In genomic region chr1:134074184-134074583, GRCm38 (mm10) we compare ENCODE assay signal across 12 mouse cellular contexts. TPM values are rescaled to one million over a fixed set of nuclear protein-coding genes. Genes with fewer than 3 reads are reported as not detected.
A peak's percentile ranks its signal among the peaks of the same experiment; 100 is the strongest.
DNase-seq lines count a peak whose midpoint lies in the region; ATAC-seq lines count a peak whose summit lies in the region.
"Had no signal": no experiment of that assay in that cellular context is flagged by ENCODE, and none has a peak within 500 bp of the region (broad histone marks: within the 10 kb centered on the region; RNA-seq: fewer than 3 reads in every experiment).

No protein-coding gene starts in this region.

- no peaks in the 10 kb centered on the region for H3K9me3 ChIP-seq in heart, embryonic 15.5 days (replicated peaks)
- no peaks in the 10 kb centered on the region for H3K9me3 ChIP-seq in midbrain, embryonic 13.5 days
- no peaks in the 10 kb centered on the region for H3K9me3 ChIP-seq in midbrain, embryonic 11.5 days (ENCODE audit: control insufficient read depth, low read length)
- no peaks in the 10 kb centered on the region for H3K9me3 ChIP-seq in forebrain, embryonic 15.5 days
- H3K9me3 ChIP-seq: limb, embryonic 12.5 days had no signal

- no peak overlapping the region for H3K4me3 ChIP-seq in heart, embryonic 15.5 days
- H3K4me3 ChIP-seq in midbrain, embryonic 13.5 days (replicated peaks), result no peak overlapping the region
- no peak overlapping the region for H3K4me3 ChIP-seq in midbrain, embryonic 11.5 days (ENCODE audit: low read depth, low read length)
- no peak overlapping the region for H3K4me3 ChIP-seq in forebrain, embryonic 15.5 days
- H3K4me3 ChIP-seq: limb, embryonic 12.5 days had no signal

- H3K27me3 ChIP-seq in heart, embryonic 15.5 days, result no peaks in the 10 kb centered on the region
- H3K27me3 ChIP-seq in midbrain, embryonic 13.5 days, result no peaks in the 10 kb centered on the region
- H3K27me3 ChIP-seq in midbrain, embryonic 11.5 days (ENCODE audit: control insufficient read depth, insufficient read depth, low read length), result no peaks in the 10 kb centered on the region
- no peaks in the 10 kb centered on the region for H3K27me3 ChIP-seq in forebrain, embryonic 15.5 days
- H3K27me3 ChIP-seq: limb, embryonic 12.5 days had no signal

- no peak for DNase-seq in heart, adult 9 months (ENCODE audit: low spot score in 2 of 2)
- no peak for DNase-seq in midbrain, embryonic 11.5 days (ENCODE audit: low spot score, missing footprints)
- peak; percentile 48 for DNase-seq in naive thymus-derived CD4-positive, alpha-beta T cell, adult 2 months (ENCODE audit: low read depth)
- DNase-seq in frontal cortex, postnatal 36 days (ENCODE audit: low spot score in 2 of 2), result no peak
- DNase-seq in urinary bladder, adult 2 months (ENCODE audit: low spot score), result no peak
- DNase-seq: heart, postnatal 10 days; kidney, adult 9 months; right cerebral cortex, postnatal 14 days had no signal

- peaks cover 10% of the 10 kb centered on the region; the same call in 1 of the 2 replicates for H3K36me3 ChIP-seq in heart, embryonic 15.5 days
- H3K36me3 ChIP-seq in midbrain, embryonic 13.5 days, result peaks cover 10% of the 10 kb centered on the region; the same call in 1 of the 2 replicates
- peaks cover 13% of the 10 kb centered on the region for H3K36me3 ChIP-seq in midbrain, embryonic 11.5 days (ENCODE audit: control insufficient read depth, insufficient read depth, low read length)
- H3K36me3 ChIP-seq in forebrain, embryonic 15.5 days, result peaks cover 4% of the 10 kb centered on the region; the same call in 1 of the 2 replicates

- 59% methylated on average over 3 of the region's 3 CpGs for WGBS in heart, embryonic 15.5 days
- 33% methylated on average over 3 of the region's 3 CpGs for WGBS in midbrain, embryonic 13.5 days
- WGBS in midbrain, embryonic 11.5 days, result 59% methylated on average over 3 of the region's 3 CpGs
- WGBS in forebrain, embryonic 15.5 days, result 44% methylated on average over 3 of the region's 3 CpGs

- H3K9ac ChIP-seq in heart, embryonic 15.5 days, result no peak overlapping the region
- H3K9ac ChIP-seq in midbrain, embryonic 13.5 days (replicated peaks), result no peak overlapping the region
- H3K9ac ChIP-seq in midbrain, embryonic 11.5 days (ENCODE audit: low read length), result no peak overlapping the region
- no peak overlapping the region for H3K9ac ChIP-seq in forebrain, embryonic 15.5 days (replicated peaks)
- H3K9ac ChIP-seq: limb, embryonic 12.5 days had no signal

- ATAC-seq in heart, embryonic 15.5 days (replicated peaks; ENCODE audit: insufficient number of reproducible peaks, insufficient read depth, low FRiP score, low read depth), result no peak
- ATAC-seq in midbrain, embryonic 13.5 days, result no peak
- ATAC-seq in midbrain, embryonic 11.5 days (ENCODE audit: low FRiP score), result no peak
- ATAC-seq in forebrain, embryonic 15.5 days (replicated peaks), result no peak

- 0 out of 2 replicates have a peak overlapping the region, but pooled peaks have one; percentile 5 for H3K27ac ChIP-seq in heart, embryonic 15.5 days
- H3K27ac ChIP-seq in midbrain, embryonic 13.5 days, result peak overlapping the region; percentile 79
- no peak overlapping the region for H3K27ac ChIP-seq in midbrain, embryonic 11.5 days (ENCODE audit: low read depth, low read length)
- 0 out of 2 replicates have a peak overlapping the region, but pooled peaks have one; percentile 12 for H3K27ac ChIP-seq in forebrain, embryonic 15.5 days (replicated peaks)
- H3K27ac ChIP-seq: limb, embryonic 12.5 days had no signal

- H3K4me1 ChIP-seq in heart, embryonic 15.5 days (replicated peaks), result peaks cover 65% of the 10 kb centered on the region
- H3K4me1 ChIP-seq in midbrain, embryonic 13.5 days (replicated peaks), result peaks cover 84% of the 10 kb centered on the region
- H3K4me1 ChIP-seq in midbrain, embryonic 11.5 days (ENCODE audit: control insufficient read depth, insufficient read depth, low read length), result peaks cover 42% of the 10 kb centered on the region
- H3K4me1 ChIP-seq in forebrain, embryonic 15.5 days, result peaks cover 72% of the 10 kb centered on the region

- H3K4me2 ChIP-seq in heart, embryonic 15.5 days, result no peak overlapping the region
- 0 out of 2 replicates have a peak overlapping the region, but pooled peaks have one; percentile 72 for H3K4me2 ChIP-seq in midbrain, embryonic 13.5 days (replicated peaks)
- no peak overlapping the region for H3K4me2 ChIP-seq in midbrain, embryonic 11.5 days
- H3K4me2 ChIP-seq in forebrain, embryonic 15.5 days (replicated peaks), result no peak overlapping the region
- H3K4me2 ChIP-seq: limb, embryonic 12.5 days had no signal

RNA-seq across cellular contexts. Expression of gene Btg2, which starts 4.7 kb away (rescaled TPM):
- polyA plus RNA-seq in heart, embryonic 15.5 days (2015; fragmentation: Nextera tagmentation; extraction: Ambion mirVana), result 36.9 and 45.4 TPM in 2 replicates
- polyA plus RNA-seq in midbrain, embryonic 13.5 days (2015; fragmentation: Nextera tagmentation; extraction: Ambion mirVana), result 109 and 110 TPM in 2 replicates
- polyA plus RNA-seq in midbrain, embryonic 11.5 days (2014; fragmentation: Nextera tagmentation; extraction: Ambion mirVana), result 150 and 153 TPM in 2 replicates
- polyA plus RNA-seq in forebrain, embryonic 15.5 days (2015; fragmentation: Nextera tagmentation; extraction: Ambion mirVana), result 69.4 and 76.8 TPM in 2 replicates
- polyA plus RNA-seq in urinary bladder, adult 2 months (2012; rRNA removed), result 48.4 and 67.8 TPM in 2 replicates

RNA-seq across cellular contexts. Expression of gene Chit1, which starts 36.9 kb away (rescaled TPM):
- polyA plus RNA-seq in heart, embryonic 15.5 days (2015; fragmentation: Nextera tagmentation; extraction: Ambion mirVana), result 0.42 TPM in 2 replicates
- polyA plus RNA-seq in midbrain, embryonic 13.5 days (2015; fragmentation: Nextera tagmentation; extraction: Ambion mirVana), result 0.09 and 0.27 TPM in 2 replicates
- polyA plus RNA-seq in midbrain, embryonic 11.5 days (2014; fragmentation: Nextera tagmentation; extraction: Ambion mirVana), result not detected in 2 replicates
- polyA plus RNA-seq in forebrain, embryonic 15.5 days (2015; fragmentation: Nextera tagmentation; extraction: Ambion mirVana), result 0.17 and 0.24 TPM in 2 replicates
- polyA plus RNA-seq in urinary bladder, adult 2 months (2012; rRNA removed), result 0.04 TPM in 1 of 2 replicates, not detected in the other
- polyA plus RNA-seq: limb, embryonic 12.5 days had no signal

RNA-seq across cellular contexts. Expression of gene Fmod, which starts 37.1 kb away (rescaled TPM):
- polyA plus RNA-seq in heart, embryonic 15.5 days (2015; fragmentation: Nextera tagmentation; extraction: Ambion mirVana), result 23.3 and 32.3 TPM in 2 replicates
- 5.5 and 5.7 TPM in 2 replicates for polyA plus RNA-seq in midbrain, embryonic 13.5 days (2015; fragmentation: Nextera tagmentation; extraction: Ambion mirVana)
- polyA plus RNA-seq in midbrain, embryonic 11.5 days (2014; fragmentation: Nextera tagmentation; extraction: Ambion mirVana), result 5.7 and 6.8 TPM in 2 replicates
- 4.2 and 6.4 TPM in 2 replicates for polyA plus RNA-seq in forebrain, embryonic 15.5 days (2015; fragmentation: Nextera tagmentation; extraction: Ambion mirVana)
- polyA plus RNA-seq in urinary bladder, adult 2 months (2012; rRNA removed), result 14.0 and 18.9 TPM in 2 replicates
